Mouse (Mus musculus) urinary bladder, postnatal 25 days (tissue): ENCODE results near the gene Aamdc.

Source experiments
- DNase-seq: peaks from one replicate; pipeline ENCODE4 v3.0.0; 2022; ENCODE audit warnings: low spot score

Aamdc gene

DNA sequence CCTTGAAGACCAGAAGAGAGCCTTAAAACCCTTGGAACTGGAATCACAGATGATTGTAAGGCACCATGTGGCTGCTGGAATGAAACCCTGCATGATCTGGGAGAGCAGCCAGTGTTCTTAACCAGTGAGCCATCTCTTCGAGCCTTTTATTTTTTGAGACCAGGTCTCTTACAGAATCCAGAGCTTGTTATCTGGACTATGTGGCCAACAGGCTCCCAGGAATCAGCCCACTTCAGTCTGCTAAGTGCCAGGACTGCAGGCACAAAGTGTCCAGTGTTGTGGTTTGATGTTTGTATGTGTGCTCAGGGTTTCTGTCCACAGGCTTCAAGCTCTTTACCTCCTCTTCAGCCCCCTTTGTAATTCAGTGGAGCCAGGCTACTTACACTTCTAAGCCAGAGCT is 64.5 kb downstream of the Aamdc start:
- no peak for DNase-seq

- no peak for DNase-seq
Observed at GRCm38 (mm10) chr7:97500555-97501209, 78.6 kb downstream of the Aamdc start.
